Mouse (Mus musculus) intestine, postnatal 0 days (tissue): ENCODE measurements around the gene E330017A01Rik. TPM values are rescaled to one million over a fixed set of nuclear protein-coding genes. Genes with fewer than 3 reads are reported as not detected.
A peak's percentile ranks its signal among the peaks of the same experiment; 100 is the strongest.

Experiments used
- ATAC-seq: fragments of 200-750 bp; cut with Nextera tagmentation; 2 replicates; pipeline ENCODE4 v1.8.0; 2017; ENCODE audit warnings: mild to moderate bottlenecking, moderate TSS enrichment, moderate library complexity
- H3K27ac ChIP-seq: fragments of 300-500 bp; sonication (generic); 2 replicates; pipeline ENCODE4 v1.5.1; 2014; ENCODE audit warnings: mild to moderate bottlenecking, low read depth, low read length, moderate library complexity
- H3K27me3 ChIP-seq: fragments of 300-500 bp; sonication (generic); replicated peaks from 2 replicates; pipeline ENCODE4 v1.6.1; 2014; ENCODE audit warnings: low read length, mixed read lengths; ENCODE audit not compliant: control insufficient read depth, insufficient read depth
- H3K36me3 ChIP-seq: fragments of 300-500 bp; sonication (generic); 2 replicates; pipeline ENCODE4 v1.6.1; 2014; ENCODE audit warnings: mild to moderate bottlenecking, moderate library complexity; ENCODE audit not compliant: control insufficient read depth, insufficient read depth
- H3K4me1 ChIP-seq: fragments of 300-500 bp; sonication (generic); replicated peaks from 2 replicates; pipeline ENCODE4 v1.6.1; 2014; ENCODE audit warnings: antibody characterized with exemption, low read length, mixed read lengths; ENCODE audit not compliant: control insufficient read depth, insufficient read depth
- H3K4me2 ChIP-seq: fragments of 300-500 bp; sonication (generic); replicated peaks from 2 replicates; pipeline ENCODE4 v1.6.1; 2014; ENCODE audit warnings: low read depth, mild to moderate bottlenecking, moderate library complexity
- H3K4me3 ChIP-seq: fragments of 300-500 bp; sonication (generic); 2 replicates; pipeline ENCODE4 v1.5.1; 2014; ENCODE audit warnings: low read depth, low read length
- H3K9ac ChIP-seq: fragments of 300-500 bp; sonication (generic); 2 replicates; pipeline ENCODE4 v1.6.1; 2014; ENCODE audit warnings: mild to moderate bottlenecking, low read depth, low read length
- H3K9me3 ChIP-seq: fragments of 300-500 bp; sonication (generic); 2 replicates; pipeline ENCODE4 v1.6.1; 2016; ENCODE audit warnings: mixed run types; ENCODE audit not compliant: control insufficient read depth
- CTCF ChIP-seq: sonication (generic); IDR thresholded peaks from 2 replicates; pipeline ENCODE4 v1.5.1; 2016; ENCODE audit warnings: low read depth, mild to moderate bottlenecking, control low read depth, antibody characterized with exemption, moderate library complexity
- WGBS: fragments of 180-500 bp; shearing (Covaris S2); extraction: QIAGEN DNeasy Blood & Tissue Kit; methylation state at CpG from one replicate; pipeline ENCODE4 v1.1.7; 2014; 5-methylcytosine and 5-hydroxymethylcytosine counted together
- polyA plus RNA-seq: library from polyadenylated mRNA; unstranded; fragments of >200 nt; fragmentation: Nextera tagmentation; extraction: Ambion mirVana; gene quantifications from 2 replicates; pipeline ENCODE4 v1.2.1, GENCODE M21; 2015

Gene E330017A01Rik
- polyA plus RNA-seq, 1 experiment from 2014 or later: not detected

DNA sequence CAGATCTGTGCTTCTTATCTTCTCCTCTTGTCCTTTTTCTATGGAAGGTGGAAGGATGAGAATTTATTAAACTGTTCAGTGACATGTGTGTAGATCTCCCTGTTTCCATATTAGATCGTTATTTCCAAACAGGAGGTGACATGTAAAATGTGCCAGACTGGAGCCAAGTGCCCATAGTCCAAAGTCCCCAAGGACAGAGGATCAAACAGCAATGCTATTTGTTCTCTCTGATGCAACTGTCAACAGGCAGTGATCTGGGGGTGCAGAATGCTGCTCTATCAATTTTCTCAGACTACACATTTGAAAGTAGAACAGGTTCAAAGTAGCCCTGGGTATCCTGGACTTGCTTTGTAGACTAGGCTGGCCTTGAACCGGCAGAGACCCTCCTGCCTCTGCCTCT lies 25.3 kb upstream of the E330017A01Rik start:
- Histone ChIP-seq H3K4me3 (no peak overlapping the region), H3K27ac (no peak overlapping the region), H3K27me3 (no peaks in the 10 kb centered on the region), H3K4me2 (no peak overlapping the region), H3K9me3 (no peaks in the 10 kb centered on the region), H3K36me3 (no peaks in the 10 kb centered on the region), H3K4me1 (no peaks in the 10 kb centered on the region), H3K9ac (no peak overlapping the region)
- ATAC-seq: no peak
- WGBS: 72% methylated on average over 2 of the region's 2 CpGs
- no peak for TF ChIP-seq CTCF

DNA sequence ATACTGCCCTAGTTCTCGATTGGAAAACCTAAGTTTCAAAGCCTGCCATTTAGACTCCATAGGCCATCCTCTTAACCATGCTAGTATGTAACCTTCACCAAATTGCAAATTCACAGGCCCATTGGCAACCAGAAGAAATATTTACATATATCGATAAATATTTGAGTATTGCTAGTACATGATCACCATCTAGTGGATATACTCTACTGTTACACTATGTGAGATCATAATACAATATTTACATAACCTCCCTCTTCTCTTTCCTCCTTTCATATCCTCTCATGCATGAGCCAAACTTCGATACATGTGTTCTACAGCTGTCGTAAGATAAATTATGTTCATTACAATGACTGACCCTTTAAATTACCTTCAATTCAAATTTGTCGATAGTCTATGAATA lies 24.5 kb upstream of the E330017A01Rik start:
- H3K36me3 ChIP-seq: no peaks in the 10 kb centered on the region
- ATAC-seq: peak; percentile 40; the same call in 1 of the 2 replicates
- no peaks in the 10 kb centered on the region for H3K9me3 ChIP-seq
- peak; percentile 77 for TF ChIP-seq CTCF
- no peak overlapping the region for H3K27ac ChIP-seq
- H3K9ac ChIP-seq: no peak overlapping the region
- no peaks in the 10 kb centered on the region for H3K4me1 ChIP-seq
- H3K27me3 ChIP-seq: no peaks in the 10 kb centered on the region
- H3K4me3 ChIP-seq: no peak overlapping the region
- WGBS: 55% methylated on average over 5 of the region's 5 CpGs
- H3K4me2 ChIP-seq: no peak overlapping the region

DNA sequence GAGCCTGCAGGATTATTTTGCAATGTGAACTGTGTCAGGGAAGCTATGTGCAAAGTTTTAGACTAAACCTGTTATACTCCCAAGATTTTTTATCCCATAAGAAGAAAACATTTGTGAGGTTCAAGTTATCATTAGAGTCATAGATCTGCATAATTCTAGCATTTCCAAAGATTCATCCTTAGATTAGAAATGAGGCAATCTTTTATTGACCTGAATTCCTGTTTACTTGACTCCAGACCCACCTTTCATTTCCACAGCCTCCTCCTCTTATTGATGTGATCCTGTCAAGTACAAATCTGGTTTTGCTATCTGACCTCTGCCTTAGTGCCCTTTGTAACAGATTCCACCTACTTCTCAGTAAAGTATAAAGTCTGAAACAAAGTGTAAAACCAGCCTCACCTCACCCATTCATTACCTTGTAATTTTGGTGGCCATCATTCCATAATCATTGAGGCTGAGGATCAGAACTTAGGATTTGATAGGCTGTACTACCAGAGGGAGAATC lies 23.8 kb upstream of the E330017A01Rik start:
- Histone ChIP-seq H3K9ac (no peak overlapping the region), H3K36me3 (no peaks in the 10 kb centered on the region), H3K4me2 (no peak overlapping the region), H3K4me3 (no peak overlapping the region), H3K27me3 (no peaks in the 10 kb centered on the region), H3K9me3 (no peaks in the 10 kb centered on the region), H3K27ac (no peak overlapping the region), H3K4me1 (no peaks in the 10 kb centered on the region)
- ATAC-seq: no peak
- no peak for TF ChIP-seq CTCF

DNA sequence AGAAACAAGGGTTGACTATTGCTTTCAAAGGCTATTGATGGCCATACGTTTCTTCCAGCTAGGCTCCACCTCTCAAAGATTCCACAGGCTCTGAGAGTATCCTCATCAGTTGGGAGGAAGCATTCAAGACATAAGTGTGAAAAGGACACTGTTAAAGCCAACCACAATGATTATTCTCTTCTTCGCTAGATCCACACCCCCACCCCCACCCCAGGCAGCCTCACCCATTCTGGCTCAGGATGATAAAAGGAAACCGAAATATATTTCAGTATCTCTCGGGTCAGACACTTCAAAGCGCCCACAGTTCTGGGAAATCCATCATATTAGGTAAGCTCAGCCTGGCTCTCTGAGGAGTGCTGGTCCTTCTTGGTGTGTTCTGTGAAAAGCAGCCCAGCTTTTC lies 23.3 kb upstream of the E330017A01Rik start:
- H3K36me3 ChIP-seq: no peaks in the 10 kb centered on the region
- no peak for TF ChIP-seq CTCF
- no peak overlapping the region for H3K4me2 ChIP-seq
- no peak overlapping the region for H3K4me3 ChIP-seq
- no peaks in the 10 kb centered on the region for H3K27me3 ChIP-seq
- H3K27ac ChIP-seq: no peak overlapping the region
- no peaks in the 10 kb centered on the region for H3K4me1 ChIP-seq
- 79% methylated on average over 5 of the region's 5 CpGs for WGBS
- no peak for ATAC-seq
- H3K9ac ChIP-seq: no peak overlapping the region
- no peaks in the 10 kb centered on the region for H3K9me3 ChIP-seq

DNA sequence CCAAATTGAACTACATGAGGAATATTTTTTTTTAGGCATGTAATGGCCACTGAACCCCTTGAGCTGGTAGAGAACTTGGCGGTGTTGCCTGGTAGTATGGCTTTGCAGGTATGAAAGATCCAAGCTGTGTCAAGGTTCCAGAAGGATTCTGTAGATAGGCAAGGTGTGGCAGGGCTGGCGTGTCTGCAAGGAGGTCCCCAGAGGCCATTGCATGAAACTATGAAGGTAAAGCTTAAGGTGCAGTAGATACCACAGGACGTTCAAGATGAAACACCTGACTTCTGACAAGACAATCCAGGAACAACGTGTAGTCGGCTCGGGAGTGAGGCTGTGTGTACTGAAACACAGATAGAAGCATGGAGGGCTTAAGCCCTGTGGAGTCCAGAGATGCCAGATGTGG lies 20.1 kb upstream of the E330017A01Rik start:
- H3K4me3 ChIP-seq: no peak overlapping the region
- H3K27ac ChIP-seq: no peak overlapping the region
- H3K36me3 ChIP-seq: no peaks in the 10 kb centered on the region
- H3K4me2 ChIP-seq: no peak overlapping the region
- H3K9me3 ChIP-seq: no peaks in the 10 kb centered on the region
- no peak for TF ChIP-seq CTCF
- no peak overlapping the region for H3K9ac ChIP-seq
- no peak for ATAC-seq
- 80% methylated on average over 6 of the region's 6 CpGs for WGBS
- H3K4me1 ChIP-seq: no peaks in the 10 kb centered on the region
- no peaks in the 10 kb centered on the region for H3K27me3 ChIP-seq

DNA sequence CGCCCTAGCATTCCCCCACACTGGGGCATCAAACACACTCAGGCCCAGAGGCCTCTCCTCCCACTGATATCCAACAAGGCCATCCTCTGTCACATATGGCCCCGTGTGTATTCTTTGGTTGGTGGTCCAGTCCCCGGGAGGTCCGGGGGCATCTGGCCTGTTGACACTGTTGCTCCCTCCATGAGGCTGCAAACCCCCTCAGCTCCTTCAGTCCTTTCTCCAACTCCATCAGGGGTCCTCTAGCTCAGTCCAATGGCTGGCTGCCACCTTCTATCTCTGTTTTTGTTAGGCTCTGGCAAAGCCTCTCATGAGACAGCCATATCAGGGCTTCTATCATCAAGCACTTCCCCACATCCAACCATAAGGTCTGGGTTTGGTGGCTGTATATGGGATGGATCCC lies 18.0 kb upstream of the E330017A01Rik start:
- no peak overlapping the region for H3K27ac ChIP-seq
- 93% methylated on average over 4 of the region's 4 CpGs for WGBS
- ATAC-seq: no peak
- H3K9me3 ChIP-seq: no peaks in the 10 kb centered on the region
- no peak overlapping the region for H3K4me3 ChIP-seq
- H3K9ac ChIP-seq: no peak overlapping the region
- no peaks in the 10 kb centered on the region for H3K36me3 ChIP-seq
- no peak for TF ChIP-seq CTCF
- no peak overlapping the region for H3K4me2 ChIP-seq
- no peaks in the 10 kb centered on the region for H3K4me1 ChIP-seq
- H3K27me3 ChIP-seq: no peaks in the 10 kb centered on the region

DNA sequence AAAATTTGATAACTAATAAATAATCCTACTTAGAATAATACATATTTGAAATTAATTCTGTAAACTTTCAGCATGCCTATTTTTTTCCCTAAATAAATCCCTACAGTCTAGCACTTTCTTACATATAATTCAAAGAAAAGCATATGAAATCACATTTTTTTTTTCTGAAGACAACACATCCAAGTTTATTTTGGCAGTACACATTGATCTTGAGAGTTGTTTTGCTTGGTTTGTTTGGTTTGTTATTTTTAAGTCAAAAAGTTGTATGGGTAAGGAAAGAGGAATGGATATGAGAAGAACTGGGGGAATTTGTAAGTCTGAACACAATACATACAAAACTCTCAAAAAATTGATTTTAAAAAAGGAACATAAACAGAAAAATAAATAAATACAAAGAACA lies 17.2 kb upstream of the E330017A01Rik start:
- Histone ChIP-seq H3K36me3 (no peaks in the 10 kb centered on the region), H3K4me1 (no peaks in the 10 kb centered on the region), H3K4me2 (no peak overlapping the region), H3K27me3 (no peaks in the 10 kb centered on the region), H3K9ac (no peak overlapping the region), H3K4me3 (no peak overlapping the region), H3K9me3 (no peaks in the 10 kb centered on the region), H3K27ac (no peak overlapping the region)
- no peak for TF ChIP-seq CTCF
- no peak for ATAC-seq
